Mouse (Mus musculus) myocyte (in vitro differentiated cells): ENCODE results near the gene Oas1a.

Source experiments
- CEBPB ChIP-seq: IDR thresholded peaks from 2 replicates; pipeline ENCODE4 v1.6.1; 2011; ENCODE audit warnings: mild to moderate bottlenecking, moderate library complexity; ENCODE audit not compliant: poor library complexity, insufficient read depth, severe bottlenecking
- E2F4 ChIP-seq: IDR thresholded peaks from one replicate; pipeline ENCODE4 v1.6.1; 2011; ENCODE audit warnings: mild to moderate bottlenecking, control low read depth, moderate library complexity; ENCODE audit not compliant: insufficient read depth
- MYOD1 ChIP-seq, 3 experiments: IDR thresholded peaks; one replicate each; pipeline ENCODE4 v1.6.1; 2011; ENCODE audit warnings: control low read depth in 2 of 3, low read depth in 2 of 3, mild to moderate bottlenecking in 2 of 3, moderate library complexity in 1 of 3; ENCODE audit not compliant: insufficient read length in 2 of 3, control insufficient read depth in 1 of 3
- MYOG ChIP-seq, 3 experiments: IDR thresholded peaks; one replicate each; pipeline ENCODE4 v1.6.1; 2011; ENCODE audit warnings: control low read depth in 2 of 3, low read depth in 2 of 3, mild to moderate bottlenecking in 2 of 3; ENCODE audit not compliant: insufficient read length in 2 of 3, control insufficient read depth in 1 of 3, insufficient read depth in 1 of 3
- POLR2A ChIP-seq: IDR thresholded peaks from one replicate; pipeline ENCODE4 v1.6.1; 2011; ENCODE audit warnings: low read depth, mild to moderate bottlenecking, control low read depth, moderate library complexity; ENCODE audit not compliant: insufficient read length
- TCF12 ChIP-seq: IDR thresholded peaks from one replicate; pipeline ENCODE4 v1.6.1; 2011; ENCODE audit warnings: mild to moderate bottlenecking, control low read depth; ENCODE audit not compliant: poor library complexity, insufficient read depth, severe bottlenecking
- USF1 ChIP-seq: IDR thresholded peaks from one replicate; pipeline ENCODE4 v1.6.1; 2011; ENCODE audit warnings: low read depth, mild to moderate bottlenecking, control low read depth, moderate library complexity

DNA sequence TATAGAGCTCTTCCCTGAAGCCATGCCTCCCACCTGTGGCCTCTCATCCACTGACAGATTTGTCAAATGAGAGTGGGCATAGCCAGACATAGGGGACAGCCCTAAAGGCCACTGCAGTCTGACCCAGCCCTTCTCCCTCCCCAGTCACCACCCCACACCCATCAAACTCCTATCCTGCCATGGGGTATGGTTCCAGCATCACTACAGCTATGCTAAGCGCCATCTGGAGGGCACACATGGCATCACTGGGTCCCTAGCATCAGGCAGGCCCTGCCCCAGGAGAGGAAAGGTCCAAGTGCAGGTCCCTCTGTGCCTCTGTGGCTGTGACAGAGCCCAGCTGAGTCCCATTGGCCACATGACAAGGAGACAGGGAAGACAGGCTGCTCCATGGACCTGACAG is 19.7 kb upstream of the Oas1a start:
- no peak for TF ChIP-seq MYOG (IDR thresholded peaks at IDR 0.05; ENCODE audit: control insufficient read depth in 1 of 3, insufficient read depth in 1 of 3, insufficient read length in 2 of 3, low read depth in 2 of 3)
- TF ChIP-seq POLR2A, result no peak
- no peak for TF ChIP-seq CEBPB
- TF ChIP-seq USF1, result no peak
- TF ChIP-seq MYOD1 (IDR thresholded peaks at IDR 0.05; ENCODE audit: control insufficient read depth in 1 of 3, insufficient read length in 2 of 3, low read depth in 2 of 3), result no peak
- TF ChIP-seq E2F4, result no peak
- TF ChIP-seq TCF12, result no peak
